Mouse (Mus musculus) limb, embryonic 14.5 days (tissue): ENCODE measurements around the gene Arhgap19. TPM values are rescaled to one million over a fixed set of nuclear protein-coding genes. Genes with fewer than 3 reads are reported as not detected.
A peak's percentile ranks its signal among the peaks of the same experiment; 100 is the strongest.

Experiments
- ATAC-seq: fragments of 200-750 bp; cut with Nextera tagmentation; 2 replicates; pipeline ENCODE4 v1.8.0; 2017; ENCODE audit warnings: low read depth, moderate number of reproducible peaks, moderate TSS enrichment; ENCODE audit not compliant: low FRiP score
- DNase-seq: peaks from one replicate; pipeline ENCODE4 v3.0.0-alpha.2; 2015; ENCODE audit warnings: low spot score
- H3K27ac ChIP-seq: fragments of 300-500 bp; sonication (generic); replicated peaks from 2 replicates; pipeline ENCODE4 v1.5.1; 2014; ENCODE audit warnings: low read depth, mild to moderate bottlenecking, low read length, moderate library complexity, mixed read lengths
- H3K27me3 ChIP-seq: fragments of 300-500 bp; sonication (generic); 2 replicates; pipeline ENCODE4 v1.6.1; 2014; ENCODE audit warnings: low read length, mixed read lengths; ENCODE audit not compliant: control insufficient read depth, insufficient read depth
- H3K36me3 ChIP-seq: fragments of 300-500 bp; sonication (generic); 2 replicates; pipeline ENCODE4 v1.6.1; 2014; ENCODE audit warnings: mild to moderate bottlenecking, low read length, moderate library complexity, mixed read lengths; ENCODE audit not compliant: control insufficient read depth, insufficient read depth
- H3K4me1 ChIP-seq: fragments of 300-500 bp; sonication (generic); 2 replicates; pipeline ENCODE4 v1.6.1; 2014; ENCODE audit warnings: antibody characterized with exemption, low read length, mixed read lengths; ENCODE audit not compliant: control insufficient read depth, insufficient read depth
- H3K4me2 ChIP-seq: fragments of 300-500 bp; sonication (generic); replicated peaks from 2 replicates; pipeline ENCODE4 v1.6.1; 2014; ENCODE audit warnings: low read depth, mild to moderate bottlenecking, low read length, moderate library complexity; ENCODE audit not compliant: severe bottlenecking
- H3K4me3 ChIP-seq: fragments of 300-500 bp; sonication (generic); replicated peaks from 2 replicates; pipeline ENCODE4 v1.5.1; 2014; ENCODE audit warnings: low read length
- H3K9ac ChIP-seq: fragments of 300-500 bp; sonication (generic); 2 replicates; pipeline ENCODE4 v1.6.1; 2014; ENCODE audit warnings: mild to moderate bottlenecking, low read depth, low read length, moderate library complexity; ENCODE audit not compliant: severe bottlenecking
- H3K9me3 ChIP-seq: fragments of 300-500 bp; sonication (generic); 2 replicates; pipeline ENCODE4 v1.6.1; 2016; ENCODE audit warnings: low read length; ENCODE audit not compliant: control insufficient read depth
- POLR2A ChIP-seq: fragments of 200-500 bp; IDR thresholded peaks from 2 replicates; pipeline ENCODE4 v1.8.0; 2012; ENCODE audit warnings: inconsistent platforms, mild to moderate bottlenecking, moderate library complexity, borderline replicate concordance; ENCODE audit not compliant: insufficient read depth, insufficient read length; ENCODE audit errors: extremely low read depth
- WGBS: fragments of 180-500 bp; shearing (Covaris S2); extraction: QIAGEN DNeasy Blood & Tissue Kit; methylation state at CpG from one replicate; pipeline ENCODE4 v1.1.7; 2014; 5-methylcytosine and 5-hydroxymethylcytosine counted together
- polyA plus RNA-seq, 2 experiments: library from polyadenylated mRNA; depleted of rRNA in 1 of 2; stranded (reverse) in 1 of 2; unstranded in 1 of 2; fragments of >200 nt; fragmentation: Nextera tagmentation in 1 of 2; extraction: Ambion mirVana in 1 of 2; gene quantifications; 2 replicates each; pipeline versions ENCODE4 v1.2.1 to v1.2.3; 2012 to 2014

The Arhgap19 gene
- polyA plus RNA-seq, 2 experiments = 18.8 to 19.7 TPM

DNA sequence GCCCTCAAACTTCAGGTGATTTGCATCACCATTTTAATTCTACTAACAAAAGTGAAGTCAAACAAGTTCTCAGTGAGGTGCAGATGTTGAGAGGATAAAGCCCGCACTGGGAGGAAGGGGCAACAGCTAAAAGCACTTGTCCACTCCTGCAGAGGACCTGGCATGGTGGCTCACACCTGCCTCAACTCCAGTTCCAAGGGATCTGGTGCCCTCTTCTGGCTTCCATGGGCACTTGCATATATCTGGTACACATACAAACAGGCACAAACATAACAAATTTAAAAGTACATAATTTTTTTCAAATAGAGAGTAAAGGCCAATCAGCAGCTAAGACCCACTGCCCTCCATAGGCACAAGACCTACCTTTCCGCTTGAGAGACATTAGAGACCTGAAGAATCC, 10.5 kb downstream of the Arhgap19 start:
- Histone ChIP-seq H3K27ac (no peak overlapping the region), H3K9me3 (no peaks in the 10 kb centered on the region), H3K4me2 (no peak overlapping the region), H3K4me1 (no peaks in the 10 kb centered on the region), H3K9ac (no peak overlapping the region), H3K4me3 (no peak overlapping the region), H3K27me3 (no peaks in the 10 kb centered on the region), H3K36me3 (peaks cover 25% of the 10 kb centered on the region)
- 98% methylated on average over 2 of the region's 2 CpGs for WGBS
- DNase-seq = no peak
- ATAC-seq = no peak
- no peak for TF ChIP-seq POLR2A

DNA sequence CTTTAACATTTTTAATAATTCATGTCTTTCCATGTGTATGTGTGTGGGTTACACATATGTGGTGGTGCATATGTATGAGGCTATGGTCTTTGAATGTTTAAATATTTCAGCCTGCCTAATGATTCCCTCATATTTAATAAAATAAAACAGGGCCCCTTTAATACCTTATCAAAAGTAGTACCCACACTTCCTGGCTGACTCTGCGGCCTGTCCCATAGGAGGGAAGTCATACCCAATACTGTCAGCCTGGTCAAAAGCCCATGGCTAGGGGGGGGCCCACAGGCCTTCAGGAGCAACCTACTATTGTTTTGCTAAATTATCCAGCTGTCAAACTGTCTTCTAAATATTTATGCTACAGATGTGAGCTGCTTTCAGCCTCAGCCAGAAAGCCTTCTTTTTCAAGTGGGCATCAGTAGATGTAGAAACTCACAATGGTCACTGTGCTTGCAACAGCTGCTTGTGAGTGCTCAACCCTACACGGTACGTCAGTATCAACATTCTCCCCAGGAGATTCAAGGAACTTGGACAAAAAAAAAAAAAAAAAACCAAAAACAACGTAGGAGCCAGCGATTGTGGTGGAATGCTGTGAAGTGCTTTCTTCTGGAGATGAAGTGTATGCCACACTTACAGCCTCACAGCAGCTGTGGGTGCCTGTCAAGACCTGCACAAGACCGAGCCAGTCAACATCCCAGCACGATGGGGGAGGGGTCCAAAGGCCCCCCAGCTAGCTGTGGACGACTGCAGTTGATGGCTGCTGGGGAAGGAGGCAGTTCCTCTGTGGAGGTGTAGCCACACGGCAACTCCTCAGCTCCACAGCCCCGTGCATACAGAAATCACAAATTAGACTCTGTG, 12.5 kb downstream of the Arhgap19 start:
- no peak overlapping the region; the same call in 1 of the 2 replicates for H3K27ac ChIP-seq
- no peak overlapping the region for H3K9ac ChIP-seq
- 48% methylated on average over 10 of the region's 10 CpGs for WGBS
- peaks cover 39% of the 10 kb centered on the region for H3K36me3 ChIP-seq
- H3K27me3 ChIP-seq = no peaks in the 10 kb centered on the region
- H3K9me3 ChIP-seq = no peaks in the 10 kb centered on the region
- no peaks in the 10 kb centered on the region for H3K4me1 ChIP-seq
- TF ChIP-seq POLR2A = no peak
- no peak overlapping the region for H3K4me3 ChIP-seq
- DNase-seq (peak; percentile 40), ATAC-seq (peak; percentile 77; the same call in 1 of the 2 replicates)
- H3K4me2 ChIP-seq = no peak overlapping the region

DNA sequence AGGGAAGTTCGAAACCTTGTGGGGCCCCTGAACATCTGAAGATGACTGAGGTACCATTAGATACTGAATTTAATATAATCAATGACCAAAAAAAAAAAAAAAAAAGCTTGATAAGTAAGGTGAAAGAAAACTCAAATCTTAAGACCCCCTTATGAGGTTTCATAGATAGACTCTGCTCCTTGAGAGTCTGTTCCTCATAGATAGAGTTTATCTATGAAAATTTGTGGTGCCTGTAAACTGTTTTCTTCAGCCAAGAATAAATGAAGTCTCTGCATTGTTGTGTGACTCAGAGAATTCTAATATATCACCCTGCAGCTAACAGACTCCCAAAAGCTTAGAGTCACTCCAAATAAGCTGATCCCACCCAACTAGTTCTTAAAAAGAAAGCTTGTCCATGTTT, 15.0 kb downstream of the Arhgap19 start:
- H3K4me1 ChIP-seq = no peaks in the 10 kb centered on the region
- H3K4me2 ChIP-seq = no peak overlapping the region
- ATAC-seq = no peak
- no peak for DNase-seq
- WGBS = 91% methylated on average over 1 of the region's 1 CpGs
- H3K4me3 ChIP-seq = no peak overlapping the region
- H3K27ac ChIP-seq = no peak overlapping the region
- TF ChIP-seq POLR2A = no peak
- no peaks in the 10 kb centered on the region for H3K9me3 ChIP-seq
- H3K27me3 ChIP-seq = no peaks in the 10 kb centered on the region
- H3K36me3 ChIP-seq = peaks cover 48% of the 10 kb centered on the region
- no peak overlapping the region for H3K9ac ChIP-seq

DNA sequence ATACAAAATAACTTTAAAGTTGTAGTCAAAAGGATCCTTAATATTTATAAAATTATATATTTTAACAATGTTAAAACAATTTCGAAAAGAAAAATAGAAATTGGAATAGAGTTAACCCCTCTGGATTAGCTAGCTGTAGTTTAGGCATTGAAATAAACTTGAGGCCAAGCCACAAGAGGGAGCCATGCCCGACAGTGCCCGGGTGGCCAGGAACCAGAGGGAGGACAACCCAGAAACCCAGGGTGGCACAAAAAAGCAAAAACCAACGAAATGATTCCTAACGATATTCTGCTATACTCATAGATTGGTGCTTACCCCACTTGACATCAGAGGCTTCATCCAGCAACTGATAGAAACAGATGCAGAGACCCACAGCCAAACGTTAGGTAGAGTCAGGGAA, 24.3 kb downstream of the Arhgap19 start:
- no peak for TF ChIP-seq POLR2A
- no peaks in the 10 kb centered on the region for H3K9me3 ChIP-seq
- WGBS = 88% methylated on average over 6 of the region's 6 CpGs

DNA sequence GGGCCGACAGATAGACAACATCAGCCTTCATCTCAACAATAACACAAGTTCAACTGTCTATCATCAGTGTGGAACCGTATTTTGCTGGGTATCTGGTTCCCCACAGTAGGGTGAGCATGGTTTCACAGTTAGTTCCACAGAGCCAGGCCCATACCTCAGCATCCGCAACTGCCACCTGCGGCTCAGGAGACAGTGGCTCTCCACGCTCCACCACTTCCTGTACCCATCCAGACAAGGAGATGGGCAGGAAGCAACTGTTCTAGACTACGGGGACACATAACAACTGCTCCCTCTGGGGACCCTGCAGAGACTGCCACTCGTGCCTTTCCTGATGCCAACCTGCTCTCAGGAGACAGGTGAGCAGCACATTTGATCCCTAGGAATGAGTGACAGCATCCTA, 33.1 kb downstream of the Arhgap19 start:
- H3K4me3 ChIP-seq = no peak overlapping the region
- peaks cover 40% of the 10 kb centered on the region for H3K36me3 ChIP-seq
- WGBS = 92% methylated on average over 7 of the region's 7 CpGs
- TF ChIP-seq POLR2A = no peak
- H3K4me1 ChIP-seq = no peaks in the 10 kb centered on the region
- no peaks in the 10 kb centered on the region for H3K9me3 ChIP-seq
- no peak overlapping the region for H3K4me2 ChIP-seq
- no peaks in the 10 kb centered on the region for H3K27me3 ChIP-seq
- ATAC-seq (no peak), DNase-seq (no peak)
- H3K9ac ChIP-seq = no peak overlapping the region
- H3K27ac ChIP-seq = no peak overlapping the region

More for the DNA sequence above, 24.3 kb downstream of the Arhgap19 start:
- Histone ChIP-seq H3K9ac (no peak overlapping the region), H3K27ac (no peak overlapping the region), H3K27me3 (no peaks in the 10 kb centered on the region), H3K4me1 (no peaks in the 10 kb centered on the region), H3K4me3 (no peak overlapping the region), H3K36me3 (peaks cover 65% of the 10 kb centered on the region), H3K4me2 (no peak overlapping the region)
- ATAC-seq (no peak), DNase-seq (no peak)

DNA sequence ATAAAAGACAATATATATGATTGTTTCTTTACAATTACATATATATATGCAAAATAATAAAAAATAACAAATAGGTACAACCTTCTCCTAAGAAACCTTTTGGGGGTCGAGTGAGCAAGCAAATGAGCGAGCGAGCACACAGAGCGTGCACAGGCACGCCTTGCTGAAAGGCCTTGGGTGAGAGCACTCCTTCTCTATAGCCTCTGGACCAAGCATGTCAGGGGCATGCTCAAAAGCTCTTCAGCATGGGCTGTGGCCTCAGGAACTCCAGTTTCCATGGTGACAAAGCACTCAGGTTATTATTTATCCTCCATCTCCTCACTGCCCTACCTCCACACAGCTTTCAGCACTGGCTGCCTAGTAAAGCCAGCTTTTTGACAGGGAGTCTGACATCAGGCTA, 35.2 kb downstream of the Arhgap19 start:
- H3K4me3 ChIP-seq = no peak overlapping the region

More for the DNA sequence above, 35.2 kb downstream of the Arhgap19 start:
- no peak for ATAC-seq
- H3K9ac ChIP-seq = no peak overlapping the region
- no peak overlapping the region for H3K27ac ChIP-seq
- DNase-seq = no peak
- H3K4me1 ChIP-seq = no peaks in the 10 kb centered on the region
- TF ChIP-seq POLR2A = no peak
- no peak overlapping the region for H3K4me2 ChIP-seq
- peaks cover 24% of the 10 kb centered on the region for H3K36me3 ChIP-seq
- H3K9me3 ChIP-seq = no peaks in the 10 kb centered on the region
- no peaks in the 10 kb centered on the region for H3K27me3 ChIP-seq
- WGBS = 86% methylated on average over 5 of the region's 5 CpGs
